In genomic region chr17:29971761-29972432, GRCm38 (mm10) we compare ENCODE assay signal across 26 mouse cellular contexts. TPM values are rescaled to one million over a fixed set of nuclear protein-coding genes. Genes with fewer than 3 reads are reported as not detected.
A peak's percentile ranks its signal among the peaks of the same experiment; 100 is the strongest.
DNase-seq lines count a peak whose midpoint lies in the region; ATAC-seq lines count a peak whose summit lies in the region.
"Had no signal": no experiment of that assay in that cellular context is flagged by ENCODE, and none has a peak within 500 bp of the region (broad histone marks: within the 10 kb centered on the region; RNA-seq: fewer than 3 reads in every experiment).

No protein-coding gene starts in this region.

- no peaks in the 10 kb centered on the region for H3K4me1 ChIP-seq in kidney, embryonic 14.5 days (ENCODE audit: control insufficient read depth, insufficient read depth, low read length)
- H3K4me1 ChIP-seq in kidney, embryonic 15.5 days: peaks cover 15% of the 10 kb centered on the region
- H3K4me1 ChIP-seq: liver, embryonic 15.5 days; lung, embryonic 15.5 days had no signal

- H3K4me2 ChIP-seq in kidney, embryonic 14.5 days (replicated peaks; ENCODE audit: low read depth, low read length): 0 out of 2 replicates have a peak overlapping the region, but pooled peaks have one; percentile 5
- H3K4me2 ChIP-seq in kidney, embryonic 15.5 days: peak overlapping the region; percentile 35
- H3K4me2 ChIP-seq: heart, embryonic 11.5 days; hindbrain, embryonic 15.5 days; intestine, embryonic 15.5 days; liver, embryonic 15.5 days; lung, embryonic 15.5 days; midbrain, embryonic 12.5 days had no signal

- peaks cover 3% of the 10 kb centered on the region; the same call in 1 of the 2 replicates for H3K27me3 ChIP-seq in kidney, embryonic 14.5 days (ENCODE audit: control insufficient read depth, insufficient read depth, low read length)
- H3K27me3 ChIP-seq in kidney, embryonic 15.5 days: 0 out of 2 replicates have a peak, but pooled peaks cover 17% of the 10 kb centered on the region
- H3K27me3 ChIP-seq: hindbrain, embryonic 15.5 days; intestine, embryonic 15.5 days; lung, embryonic 15.5 days; Patski had no signal

- DNase-seq in cerebellum, postnatal 10 days: peak; percentile 50 to 57
- no peak for DNase-seq in cerebellum, adult 11-12 months
- DNase-seq in kidney, postnatal 10 days: no peak
- DNase-seq in kidney, postnatal 36 days: peak; percentile 21 to 77
- DNase-seq in right cerebral cortex, adult 18-20 months: no peak
- DNase-seq: adrenal gland, postnatal 14 days; cerebellum, adult 18-20 months; gastrocnemius, adult 2 months; gastrocnemius, postnatal 36 days; heart, adult 18-20 months; heart, postnatal 4 days; layer of hippocampus, postnatal 36 days; liver; right cerebral cortex, postnatal 14 days had no signal

- H3K36me3 ChIP-seq in kidney, embryonic 14.5 days (ENCODE audit: control insufficient read depth, insufficient read depth, low read length): no peaks in the 10 kb centered on the region
- no peaks in the 10 kb centered on the region for H3K36me3 ChIP-seq in kidney, embryonic 15.5 days
- H3K36me3 ChIP-seq: G1E; hindbrain, embryonic 15.5 days; intestine, embryonic 15.5 days; liver, embryonic 15.5 days; lung, embryonic 15.5 days; midbrain, embryonic 12.5 days had no signal

- no peak overlapping the region for H3K9ac ChIP-seq in kidney, embryonic 14.5 days (ENCODE audit: low read depth, low read length)
- no peak overlapping the region for H3K9ac ChIP-seq in kidney, embryonic 15.5 days
- H3K9ac ChIP-seq: hindbrain, embryonic 15.5 days; intestine, embryonic 15.5 days; liver, embryonic 15.5 days; lung, embryonic 15.5 days; midbrain, embryonic 12.5 days had no signal

- H3K27ac ChIP-seq in kidney, embryonic 14.5 days (ENCODE audit: low read depth, low read length): no peak overlapping the region
- H3K27ac ChIP-seq in kidney, embryonic 15.5 days: peak overlapping the region; percentile 28; the same call in 1 of the 2 replicates
- H3K27ac ChIP-seq: gastrocnemius, adult 2 months; hindbrain, embryonic 15.5 days; intestine, embryonic 15.5 days; liver, embryonic 15.5 days; lung, embryonic 15.5 days; midbrain, embryonic 12.5 days had no signal

- WGBS in kidney, embryonic 14.5 days: 15% methylated on average over 15 of the region's 15 CpGs
- 26% methylated on average over 15 of the region's 15 CpGs for WGBS in kidney, embryonic 15.5 days

- ATAC-seq in kidney, embryonic 14.5 days (ENCODE audit: low FRiP score, low TSS enrichment): peak; percentile 78
- peak; percentile 83 for ATAC-seq in kidney, embryonic 15.5 days (replicated peaks; ENCODE audit: low FRiP score)
- ATAC-seq: forebrain, embryonic 16.5 days; intestine, embryonic 15.5 days; Patski had no signal

- no peak overlapping the region for H3K4me3 ChIP-seq in kidney, embryonic 14.5 days (ENCODE audit: low read length)
- H3K4me3 ChIP-seq in kidney, embryonic 15.5 days (replicated peaks): no peak overlapping the region
- H3K4me3 ChIP-seq: erythroblast, embryonic 14.5 days; gastrocnemius, adult 2 months; hindbrain, embryonic 15.5 days; intestine, embryonic 15.5 days; liver, embryonic 15.5 days; lung, embryonic 15.5 days; midbrain, embryonic 12.5 days had no signal

- H3K9me3 ChIP-seq in kidney, embryonic 14.5 days (ENCODE audit: control insufficient read depth, low read length): no peaks in the 10 kb centered on the region
- H3K9me3 ChIP-seq in kidney, embryonic 15.5 days (replicated peaks): no peaks in the 10 kb centered on the region
- H3K9me3 ChIP-seq: G1E; hindbrain, embryonic 15.5 days; intestine, embryonic 15.5 days; liver, embryonic 15.5 days; lung, embryonic 15.5 days; midbrain, embryonic 12.5 days had no signal

RNA-seq across cellular contexts. Expression of gene Mdga1, which starts 2.0 kb away (rescaled TPM):
- 1.0 and 1.6 TPM in 2 replicates for polyA plus RNA-seq in kidney, embryonic 14.5 days (2014; fragmentation: Nextera tagmentation; extraction: Ambion mirVana)
- 1.0 and 2.1 TPM in 2 replicates for polyA plus RNA-seq in kidney, embryonic 15.5 days (2015; fragmentation: Nextera tagmentation; extraction: Ambion mirVana)

RNA-seq across cellular contexts. Expression of gene Zfand3, which starts 32.6 kb away (rescaled TPM):
- polyA plus RNA-seq in kidney, embryonic 14.5 days (2014; fragmentation: Nextera tagmentation; extraction: Ambion mirVana): 49.1 and 51.6 TPM in 2 replicates
- polyA plus RNA-seq in kidney, embryonic 15.5 days (2015; fragmentation: Nextera tagmentation; extraction: Ambion mirVana): 53.0 and 58.4 TPM in 2 replicates

Comparison
In these comparisons a context has a peak if more than half of its experiments do, and no peak if none do; other contexts are left out.
1. DNase-seq: peak in cerebellum, postnatal 10 days (2 of 2) and kidney, postnatal 36 days (2 of 2); none in cerebellum, adult 11-12 months (single experiment), kidney, postnatal 10 days (single experiment) and right cerebral cortex, adult 18-20 months (single experiment).